9 mouse cellular contexts compared by ENCODE assay signal in genomic region chr7:24817502-24817901, GRCm38 (mm10). TPM values are rescaled to one million over a fixed set of nuclear protein-coding genes. Genes with fewer than 3 reads are reported as not detected.
A peak's percentile ranks its signal among the peaks of the same experiment; 100 is the strongest.
DNase-seq lines count a peak whose midpoint lies in the region; ATAC-seq and TF ChIP-seq lines count a peak whose summit lies in the region.
"Had no signal": no experiment of that assay in that cellular context is flagged by ENCODE, and none has a peak within 500 bp of the region (broad histone marks: within the 10 kb centered on the region; RNA-seq: fewer than 3 reads in every experiment).

No protein-coding gene starts in this region.

- H3K4me3 ChIP-seq in MEL (ENCODE audit: control insufficient read depth in 1 of 2, insufficient read depth in 1 of 2, low read depth in 2 of 2, low read length in 2 of 2): no peak overlapping the region
- H3K4me3 ChIP-seq in bone marrow macrophage, adult 2 months (ENCODE audit: insufficient read depth, low read length): no peak overlapping the region
- no peak overlapping the region for H3K4me3 ChIP-seq in hindbrain, embryonic 14.5 days (replicated peaks; ENCODE audit: low read length)

- WGBS in hindbrain, embryonic 14.5 days: 1% methylated on average over 3 of the region's 3 CpGs

- ATAC-seq in hindbrain, embryonic 14.5 days (ENCODE audit: low FRiP score): no peak

- no peaks in the 10 kb centered on the region for H3K4me1 ChIP-seq in MEL (ENCODE audit: control insufficient read depth in 1 of 2, insufficient read depth in 2 of 2, low read length in 2 of 2)
- peaks cover 6% of the 10 kb centered on the region for H3K4me1 ChIP-seq in bone marrow macrophage, adult 2 months (ENCODE audit: control insufficient read depth, insufficient read depth, low read length)
- H3K4me1 ChIP-seq in hindbrain, embryonic 14.5 days (replicated peaks; ENCODE audit: control insufficient read depth, insufficient read depth, low read length): no peaks in the 10 kb centered on the region

- no peaks in the 10 kb centered on the region for H3K36me3 ChIP-seq in MEL (ENCODE audit: control insufficient read depth in 1 of 2, insufficient read depth in 2 of 2, low read length in 2 of 2)
- H3K36me3 ChIP-seq in hindbrain, embryonic 14.5 days (replicated peaks; ENCODE audit: control insufficient read depth, insufficient read depth): no peaks in the 10 kb centered on the region

- H3K4me2 ChIP-seq in hindbrain, embryonic 14.5 days (replicated peaks): no peak overlapping the region

- H3K9ac ChIP-seq in MEL (ENCODE audit: control insufficient read depth, low read depth, low read length, poor library complexity, severe bottlenecking): no peak overlapping the region
- no peak overlapping the region for H3K9ac ChIP-seq in hindbrain, embryonic 14.5 days

- peak; percentile 95 for TF ChIP-seq RAD21 in MEL (IDR thresholded peaks at IDR 0.05; ENCODE audit: low read depth, low read length)

- H3K27me3 ChIP-seq in MEL (ENCODE audit: control insufficient read depth in 1 of 2, insufficient read depth in 2 of 2, low read length in 2 of 2): no peaks in the 10 kb centered on the region
- H3K27me3 ChIP-seq in hindbrain, embryonic 14.5 days (ENCODE audit: control insufficient read depth, insufficient read depth, low read length): no peaks in the 10 kb centered on the region

- no peak for TF ChIP-seq POLR2A in MEL (IDR thresholded peaks at IDR 0.05; ENCODE audit: control insufficient read depth in 1 of 2, insufficient read depth in 1 of 2, low read depth in 1 of 2, low read length in 2 of 2, poor library complexity in 1 of 2)
- TF ChIP-seq POLR2A in bone marrow macrophage, adult 2 months (IDR thresholded peaks at IDR 0.05; ENCODE audit: borderline replicate concordance, low read depth, low read length): no peak

- H3K9me3 ChIP-seq in MEL (replicated peaks; ENCODE audit: insufficient read depth, low read length): no peaks in the 10 kb centered on the region
- H3K9me3 ChIP-seq in hindbrain, embryonic 14.5 days (ENCODE audit: control insufficient read depth, low read length): no peaks in the 10 kb centered on the region

- TF ChIP-seq CTCF in MEL (IDR thresholded peaks at IDR 0.05 in 2 of 3, conservative IDR thresholded peaks at IDR 0.05 in 1 of 3; ENCODE audit: control insufficient read depth in 1 of 3, insufficient read depth in 1 of 3, low read depth in 2 of 3, low read length in 3 of 3, poor library complexity in 1 of 3, severe bottlenecking in 1 of 3): peak; percentile 89 to 97 (median 95)
- TF ChIP-seq CTCF in bone marrow macrophage, adult 2 months (IDR thresholded peaks at IDR 0.05; ENCODE audit: low read depth, low read length): peak; percentile 55

- no peaks in the 10 kb centered on the region for H3K79me2 ChIP-seq in MEL (ENCODE audit: control insufficient read depth, insufficient read depth, low read length, poor library complexity)

- peak; percentile 76 for DNase-seq in MEL (ENCODE audit: low read depth, low spot score)
- DNase-seq in fibroblast of lung, adult 2 months (ENCODE audit: low read depth): peak; percentile 36
- peak; percentile 66 for DNase-seq in hindbrain, embryonic 14.5 days (ENCODE audit: low spot score)
- peak; percentile 40 to 76 for DNase-seq in layer of hippocampus, postnatal 25 days (ENCODE audit: extremely low spot score in 1 of 2, low spot score in 1 of 2)
- peak; percentile 44 to 73 for DNase-seq in lung, postnatal 4 days
- peak; percentile 42 for DNase-seq in right cerebral cortex, postnatal 4 days
- DNase-seq in yolk sac, embryonic 10.5 days (ENCODE audit: low spot score): peak; percentile 32

- H3K27ac ChIP-seq in MEL (ENCODE audit: control insufficient read depth, low read depth, low read length): no peak overlapping the region
- no peak overlapping the region for H3K27ac ChIP-seq in bone marrow macrophage, adult 2 months (ENCODE audit: insufficient read depth, low read depth, low read length)
- no peak overlapping the region for H3K27ac ChIP-seq in hindbrain, embryonic 14.5 days
- H3K27ac ChIP-seq: macrophage had no signal

- TF ChIP-seq EP300 in MEL (IDR thresholded peaks at IDR 0.05; ENCODE audit: low read depth in 1 of 2, low read length in 2 of 2): no peak

TF ChIP-seq in MEL, 35 proteins besides CTCF, POLR2A, EP300 and RAD21 (continues in another document):
- TF ChIP-seq POLR2AphosphoS2 (IDR thresholded peaks at IDR 0.05; ENCODE audit: low read length): no peak
- no peak for TF ChIP-seq POLR2AphosphoS5 (IDR thresholded peaks at IDR 0.05; ENCODE audit: borderline replicate concordance, low read depth, low read length)
- TF ChIP-seq TCF12 (IDR thresholded peaks at IDR 0.05; ENCODE audit: low read depth, low read length): no peak
- peak; percentile 87 for TF ChIP-seq ZC3H11A (IDR thresholded peaks at IDR 0.05; ENCODE audit: low read depth, low read length)
- TF ChIP-seq JUND (IDR thresholded peaks at IDR 0.05; ENCODE audit: low read depth, low read length): no peak
- TF ChIP-seq USF1 (IDR thresholded peaks at IDR 0.05; ENCODE audit: low read depth, low read length): 0 out of 2 replicates have a peak, but pooled peaks have one; percentile 22
- TF ChIP-seq SMC3 (IDR thresholded peaks at IDR 0.05; ENCODE audit: low read depth, low read length): peak; percentile 91
- no peak for TF ChIP-seq USF2 (IDR thresholded peaks at IDR 0.05; ENCODE audit: borderline replicate concordance in 1 of 2, insufficient read depth in 1 of 2, low read depth in 1 of 2, low read length in 2 of 2)
- TF ChIP-seq CHD2 (IDR thresholded peaks at IDR 0.05; ENCODE audit: low read length): no peak
- TF ChIP-seq RCOR1 (IDR thresholded peaks at IDR 0.05; ENCODE audit: low read depth, low read length): no peak
- TF ChIP-seq ELF1 (IDR thresholded peaks at IDR 0.05; ENCODE audit: low read depth, low read length): no peak
- TF ChIP-seq ETS1 (IDR thresholded peaks at IDR 0.05; ENCODE audit: low read depth, low read length): no peak
- no peak for TF ChIP-seq KAT2A (conservative IDR thresholded peaks at IDR 0.05; ENCODE audit: low read depth, low read length)
- no peak for TF ChIP-seq GABPA (IDR thresholded peaks at IDR 0.05; ENCODE audit: low read depth, low read length)
- TF ChIP-seq MYB (IDR thresholded peaks at IDR 0.05; ENCODE audit: low read depth, low read length): no peak
- peak; percentile 24; the same call in 1 of the 2 replicates for TF ChIP-seq GATA1 (IDR thresholded peaks at IDR 0.05; ENCODE audit: low read depth, low read length)
- no peak for TF ChIP-seq MAX (IDR thresholded peaks at IDR 0.05; ENCODE audit: low read length)
- TF ChIP-seq NELFE (IDR thresholded peaks at IDR 0.05; ENCODE audit: low read depth, low read length): no peak
- no peak for TF ChIP-seq E2F4 (IDR thresholded peaks at IDR 0.05; ENCODE audit: borderline replicate concordance, low read depth, low read length)
- TF ChIP-seq MYC (IDR thresholded peaks at IDR 0.05; ENCODE audit: low read depth, low read length): no peak
- TF ChIP-seq NRF1 (IDR thresholded peaks at IDR 0.05; ENCODE audit: insufficient read depth, low read depth, low read length, poor library complexity, severe bottlenecking): no peak
- no peak for TF ChIP-seq SIN3A (IDR thresholded peaks at IDR 0.05; ENCODE audit: low read length)
- no peak for TF ChIP-seq CHD1 (IDR thresholded peaks at IDR 0.05; ENCODE audit: low read depth, low read length)
- no peak for TF ChIP-seq ZNF384 (IDR thresholded peaks at IDR 0.05; ENCODE audit: low read depth, low read length)

RNA-seq across cellular contexts. Expression of gene Ceacam10, which starts 40.5 kb away (rescaled TPM):
- not detected in 2 replicates for total RNA-seq in MEL (2012; rRNA removed)
- under 1 TPM in 1 of 2 experiments, not detected in 1; 0.19 TPM for polyA plus RNA-seq in MEL (2012; ENCODE audit: insufficient read depth in 1 of 2, insufficient read length in 2 of 2, low read depth in 1 of 2, low replicate concordance in 2 of 2, missing spikeins in 1 of 2)
- 1.7 TPM in 1 of 2 replicates, not detected in the other for polyA plus RNA-seq in bone marrow macrophage, adult 2 months (2012; ENCODE audit: insufficient read depth, insufficient read length, missing spikeins)
- 0.41 TPM in 1 of 2 replicates, not detected in the other for polyA plus RNA-seq in hindbrain, embryonic 14.5 days (2014; fragmentation: Nextera tagmentation; extraction: Ambion mirVana)
- total RNA-seq in layer of hippocampus, postnatal 25 days (2021): not detected

RNA-seq across cellular contexts. Expression of gene Gm9844, which starts 44.5 kb away (rescaled TPM):
- total RNA-seq in MEL (2012; rRNA removed): 0.54 TPM in 1 of 2 replicates, not detected in the other
- polyA plus RNA-seq in MEL (2012; ENCODE audit: insufficient read depth in 1 of 2, insufficient read length in 2 of 2, low read depth in 1 of 2, low replicate concordance in 2 of 2, missing spikeins in 1 of 2): under 1 TPM in 1 of 2 experiments, not detected in 1; 0.95 TPM
- polyA plus RNA-seq in bone marrow macrophage, adult 2 months (2012; ENCODE audit: insufficient read depth, insufficient read length, missing spikeins): 2.4 TPM in 1 of 2 replicates, not detected in the other
- 36.2 and 37.5 TPM in 2 replicates for polyA plus RNA-seq in hindbrain, embryonic 14.5 days (2014; fragmentation: Nextera tagmentation; extraction: Ambion mirVana)
- under 1 TPM in 1 of 2 experiments, not detected in 1; 0.81 TPM for total RNA-seq in layer of hippocampus, postnatal 25 days (2021)

RNA-seq across cellular contexts. Expression of gene Lypd4, which starts 52.2 kb away (rescaled TPM):
- total RNA-seq in MEL (2012; rRNA removed): not detected in 2 replicates
- polyA plus RNA-seq in MEL (2012; ENCODE audit: insufficient read depth in 1 of 2, insufficient read length in 2 of 2, low read depth in 1 of 2, low replicate concordance in 2 of 2, missing spikeins in 1 of 2): not detected
- not detected in 2 replicates for polyA plus RNA-seq in bone marrow macrophage, adult 2 months (2012; ENCODE audit: insufficient read depth, insufficient read length, missing spikeins)
- 0.27 TPM in 1 of 2 replicates, not detected in the other for polyA plus RNA-seq in hindbrain, embryonic 14.5 days (2014; fragmentation: Nextera tagmentation; extraction: Ambion mirVana)
- not detected for total RNA-seq in layer of hippocampus, postnatal 25 days (2021)
- polyA plus RNA-seq: macrophage had no signal

RNA-seq across cellular contexts. Expression of gene Dmrtc2, which starts 52.4 kb away (rescaled TPM):
- not detected in 2 replicates for total RNA-seq in MEL (2012; rRNA removed)
- polyA plus RNA-seq in MEL (2012; ENCODE audit: insufficient read depth in 1 of 2, insufficient read length in 2 of 2, low read depth in 1 of 2, low replicate concordance in 2 of 2, missing spikeins in 1 of 2): not detected
- polyA plus RNA-seq in bone marrow macrophage, adult 2 months (2012; ENCODE audit: insufficient read depth, insufficient read length, missing spikeins): not detected in 2 replicates
- polyA plus RNA-seq in hindbrain, embryonic 14.5 days (2014; fragmentation: Nextera tagmentation; extraction: Ambion mirVana): 0.16 and 0.17 TPM in 2 replicates
- total RNA-seq in layer of hippocampus, postnatal 25 days (2021): not detected
- polyA plus RNA-seq: macrophage had no signal

RNA-seq across cellular contexts. Expression of gene Cd177, which starts 57.4 kb away (rescaled TPM):
- not detected in 2 replicates for total RNA-seq in MEL (2012; rRNA removed)
- polyA plus RNA-seq in MEL (2012; ENCODE audit: insufficient read depth in 1 of 2, insufficient read length in 2 of 2, low read depth in 1 of 2, low replicate concordance in 2 of 2, missing spikeins in 1 of 2): under 1 TPM in 1 of 2 experiments, not detected in 1; 0.11 TPM
- 0.47 and 0.74 TPM in 2 replicates for polyA plus RNA-seq in bone marrow macrophage, adult 2 months (2012; ENCODE audit: insufficient read depth, insufficient read length, missing spikeins)
- 0.11 and 0.35 TPM in 2 replicates for polyA plus RNA-seq in hindbrain, embryonic 14.5 days (2014; fragmentation: Nextera tagmentation; extraction: Ambion mirVana)
- total RNA-seq in layer of hippocampus, postnatal 25 days (2021): not detected

Comparison
In these comparisons a context has a peak if more than half of its experiments do, and no peak if none do; other contexts are left out.
1. RNA of gene Gm9844, which starts 44.5 kb away (polyA plus RNA-seq): 36.2 to 37.5 TPM in hindbrain, embryonic 14.5 days; 0.95 TPM in MEL and 2.4 TPM in bone marrow macrophage, adult 2 months; every median in the first group is over 10 times any median in the second.
2. Peak in every context shown above with its lines, with median percentiles within 50 percentile points of each other: DNase-seq.